9 mouse cellular contexts compared by ENCODE assay signal in the genomic region with DNA sequence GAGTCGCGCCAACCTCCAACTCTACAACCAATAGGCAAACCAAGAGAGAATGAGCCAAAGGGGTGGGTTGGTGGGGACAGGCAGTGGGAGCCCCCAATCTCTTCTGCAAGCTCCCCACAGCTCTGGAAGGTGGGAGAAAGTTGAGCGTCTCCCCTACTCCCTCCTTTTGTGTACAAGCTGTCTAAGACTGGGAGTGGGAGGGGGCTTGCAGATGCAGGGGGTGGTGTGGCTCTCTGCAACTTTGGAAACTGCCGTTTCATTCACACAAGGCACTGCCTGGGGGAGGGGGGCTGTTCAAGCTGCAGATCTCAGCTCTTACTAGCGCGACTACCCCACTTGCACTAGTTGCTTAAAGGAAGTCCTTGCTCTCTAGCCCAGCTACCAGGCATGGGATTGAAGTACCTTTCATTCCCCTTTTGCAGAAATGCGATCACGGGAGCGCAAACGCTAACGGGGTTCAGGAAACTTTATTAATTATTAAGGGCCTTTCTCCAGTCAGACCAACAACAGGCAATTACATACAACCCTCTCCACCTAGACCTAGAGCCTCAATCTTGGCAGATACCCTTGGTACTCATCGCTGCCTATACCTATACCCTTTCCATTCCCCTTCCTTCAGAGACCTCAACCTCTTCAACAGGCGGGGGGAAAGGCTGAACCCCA. TPM values are rescaled to one million over a fixed set of nuclear protein-coding genes. Genes with fewer than 3 reads are reported as not detected.
DNase-seq lines count a peak whose midpoint lies in the region; ATAC-seq and TF ChIP-seq lines count a peak whose summit lies in the region.
"Had no signal": no experiment of that assay in that cellular context is flagged by ENCODE, and none has a peak within 500 bp of the region (broad histone marks: within the 10 kb centered on the region; RNA-seq: fewer than 3 reads in every experiment).

No protein-coding gene starts in this region.

- peaks cover 11% of the 10 kb centered on the region for H3K36me3 ChIP-seq in heart, embryonic 15.5 days
- H3K36me3 ChIP-seq in lung, postnatal 0 days (ENCODE audit: insufficient read depth, low read length), result no peaks in the 10 kb centered on the region

- peak overlapping the region; percentile 88 for H3K4me2 ChIP-seq in heart, embryonic 15.5 days
- peak overlapping the region; percentile 96 for H3K4me2 ChIP-seq in lung, postnatal 0 days (replicated peaks; ENCODE audit: low read depth, low read length)

- peaks cover 23% of the 10 kb centered on the region for H3K4me1 ChIP-seq in heart, embryonic 15.5 days (replicated peaks)
- H3K4me1 ChIP-seq in lung, postnatal 0 days (ENCODE audit: insufficient read depth, low read depth, low read length), result peaks cover 23% of the 10 kb centered on the region

- peak overlapping the region; percentile 91 for H3K27ac ChIP-seq in heart, embryonic 15.5 days
- no peak overlapping the region for H3K27ac ChIP-seq in lung, postnatal 0 days (ENCODE audit: low read length)

- peak; percentile 22 for DNase-seq in layer of hippocampus, adult 11-12 months (ENCODE audit: low spot score)
- no peak for DNase-seq in layer of hippocampus, adult 9-10 months (ENCODE audit: low spot score)
- peak; percentile 83 for DNase-seq in embryo, embryonic 10.5 days (ENCODE audit: low spot score)
- peak; percentile 13 to 42 for DNase-seq in kidney, postnatal 36 days
- DNase-seq in lung, postnatal 0 days (ENCODE audit: low spot score), result peak; percentile 11
- peak; percentile 65 for DNase-seq in right cerebral cortex, postnatal 4 days

- H3K4me3 ChIP-seq in heart, embryonic 15.5 days, result peak overlapping the region; percentile 84
- peak overlapping the region; percentile 56 for H3K4me3 ChIP-seq in lung, postnatal 0 days (ENCODE audit: low read depth, low read length)

- TF ChIP-seq EP300 in lung, postnatal 0 days (IDR thresholded peaks at IDR 0.05), result no peak

- H3K9ac ChIP-seq in heart, embryonic 15.5 days, result peak overlapping the region; percentile 84
- H3K9ac ChIP-seq in lung, postnatal 0 days (replicated peaks; ENCODE audit: low read depth), result peak overlapping the region; percentile 19; the same call in 1 of the 2 replicates

- ATAC-seq in heart, embryonic 15.5 days (replicated peaks; ENCODE audit: insufficient number of reproducible peaks, insufficient read depth, low FRiP score, low read depth), result no peak
- no peak for ATAC-seq in lung, postnatal 0 days
- no peak for ATAC-seq in megakaryocyte progenitor cell, adult 5-6 weeks (replicated peaks; ENCODE audit: poor library complexity)

- 2% methylated on average over 13 of the region's 13 CpGs for WGBS in heart, embryonic 15.5 days
- WGBS in lung, postnatal 0 days, result 0% methylated on average over 13 of the region's 13 CpGs

- H3K27me3 ChIP-seq in heart, embryonic 15.5 days, result no peaks in the 10 kb centered on the region
- H3K27me3 ChIP-seq in lung, postnatal 0 days (replicated peaks; ENCODE audit: insufficient read depth, low read length), result no peaks in the 10 kb centered on the region

- H3K9me3 ChIP-seq in heart, embryonic 15.5 days (replicated peaks), result no peaks in the 10 kb centered on the region
- H3K9me3 ChIP-seq in lung, postnatal 0 days (ENCODE audit: low read length), result no peaks in the 10 kb centered on the region

- TF ChIP-seq CTCF in lung, postnatal 0 days (IDR thresholded peaks at IDR 0.05), result no peak

RNA-seq across cellular contexts. Expression of a gene that starts 1.1 kb away (rescaled TPM):
- polyA plus RNA-seq in heart, embryonic 15.5 days (2015; fragmentation: Nextera tagmentation; extraction: Ambion mirVana), result 33.6 and 34.5 TPM in 2 replicates
- 10.2 and 10.9 TPM in 2 replicates for polyA plus RNA-seq in lung, postnatal 0 days (2015; fragmentation: Nextera tagmentation; extraction: Ambion mirVana)
- total RNA-seq in megakaryocyte progenitor cell, adult 5-6 weeks (2015), result 0.64 and 2.5 TPM in 2 replicates
- total RNA-seq in megakaryocyte progenitor cell, adult 5-6 weeks (2017), result 0.71 and 2.3 TPM in 2 replicates
- total RNA-seq: MEL had no signal
